Mouse (Mus musculus): ENCODE measurements at regions not wholly inside any gene's neighbourhood (a gene's known extent, or its start where the extent isn't known, plus 50 kb on each side); places are given as distances from the start of the nearest gene placed in this dataset.

DNA sequence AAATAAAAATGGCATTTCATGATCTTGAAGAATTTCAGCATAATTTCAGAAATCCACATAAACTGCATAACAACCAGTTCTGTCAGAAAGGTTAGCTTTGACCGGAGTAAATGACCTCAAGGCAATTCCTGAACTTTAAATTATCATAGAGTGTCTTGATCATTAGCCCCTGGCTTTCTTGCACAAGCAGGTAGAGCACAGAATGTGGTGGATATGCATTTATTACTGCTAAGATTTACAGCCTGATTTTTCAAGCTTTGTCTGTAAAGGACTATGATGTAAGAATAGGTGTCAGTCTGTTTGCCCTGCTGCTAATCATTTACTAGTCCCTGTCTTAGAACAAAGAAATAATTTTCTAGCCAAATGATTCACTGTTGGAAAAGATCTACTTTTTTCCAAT lies 347.3 kb downstream of the Ppp1r3a start:
- no peak for DNase-seq (ENCODE audit: low read depth, low spot score)

DNA sequence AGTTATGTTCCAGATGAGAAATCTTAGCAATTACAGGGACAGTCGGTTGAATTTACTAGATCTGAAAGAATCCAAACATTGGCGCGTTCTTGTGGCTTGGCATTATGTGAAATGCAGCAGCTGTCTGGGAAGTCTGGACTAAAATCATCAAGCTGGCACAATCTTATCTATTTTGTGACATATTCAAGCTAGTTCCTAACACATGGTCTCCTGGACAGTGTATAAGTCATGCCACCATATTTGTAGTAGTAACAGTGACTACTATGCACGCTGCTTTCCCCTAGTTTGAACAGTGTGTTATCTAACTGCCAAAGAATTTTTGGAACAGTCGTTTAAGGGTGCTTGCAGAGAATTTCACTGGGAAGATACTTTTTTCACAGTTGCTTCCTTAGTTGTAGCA lies 396.8 kb downstream of the Ppp1r3a start:
- DNase-seq (ENCODE audit: low read depth, low spot score) = no peak

All from embryo, embryonic 11.5 days (tissue).